Mouse (Mus musculus) cerebellum, postnatal 14 days (tissue): Measurements from ENCODE around the gene Ppp1cc.
"Not testable (repeated sequence)": the region's sequence is repeated elsewhere in the genome, so short reads cannot be mapped to it uniquely, and the experiment has no call there.

Experiments
- DNase-seq, 2 experiments: peaks; one replicate each; pipeline ENCODE4 v3.0.0; 2021; ENCODE audit warnings: mixed read lengths in 2 of 2

The Ppp1cc gene

DNA sequence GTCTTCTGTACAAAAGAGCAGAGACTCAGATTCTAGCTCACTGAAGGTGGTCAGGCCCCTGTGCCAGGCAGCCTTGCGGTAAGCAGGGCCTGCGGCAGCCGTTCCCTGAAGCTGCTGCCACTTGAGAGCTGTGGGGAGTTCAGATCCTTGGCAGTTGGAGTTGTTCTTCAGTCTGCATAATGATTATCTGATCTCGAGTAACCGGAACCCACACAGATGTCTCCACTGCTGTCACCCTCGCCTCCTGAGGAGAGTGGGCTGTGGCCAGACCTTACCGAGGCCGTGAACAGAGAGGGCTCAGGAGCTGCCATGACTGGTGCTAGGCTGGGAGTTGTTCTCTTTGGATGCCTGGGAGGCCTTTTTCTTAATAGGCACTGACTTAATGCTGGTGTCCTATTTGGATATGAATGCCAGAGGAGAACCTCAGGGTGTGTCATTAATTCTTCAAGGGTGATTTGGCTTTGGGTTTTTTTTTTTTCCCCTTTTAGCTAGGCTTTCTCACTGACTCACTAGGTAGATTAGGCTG lies 8.6 kb downstream of the Ppp1cc start:
- DNase-seq = peak; percentile 55 to 56

DNA sequence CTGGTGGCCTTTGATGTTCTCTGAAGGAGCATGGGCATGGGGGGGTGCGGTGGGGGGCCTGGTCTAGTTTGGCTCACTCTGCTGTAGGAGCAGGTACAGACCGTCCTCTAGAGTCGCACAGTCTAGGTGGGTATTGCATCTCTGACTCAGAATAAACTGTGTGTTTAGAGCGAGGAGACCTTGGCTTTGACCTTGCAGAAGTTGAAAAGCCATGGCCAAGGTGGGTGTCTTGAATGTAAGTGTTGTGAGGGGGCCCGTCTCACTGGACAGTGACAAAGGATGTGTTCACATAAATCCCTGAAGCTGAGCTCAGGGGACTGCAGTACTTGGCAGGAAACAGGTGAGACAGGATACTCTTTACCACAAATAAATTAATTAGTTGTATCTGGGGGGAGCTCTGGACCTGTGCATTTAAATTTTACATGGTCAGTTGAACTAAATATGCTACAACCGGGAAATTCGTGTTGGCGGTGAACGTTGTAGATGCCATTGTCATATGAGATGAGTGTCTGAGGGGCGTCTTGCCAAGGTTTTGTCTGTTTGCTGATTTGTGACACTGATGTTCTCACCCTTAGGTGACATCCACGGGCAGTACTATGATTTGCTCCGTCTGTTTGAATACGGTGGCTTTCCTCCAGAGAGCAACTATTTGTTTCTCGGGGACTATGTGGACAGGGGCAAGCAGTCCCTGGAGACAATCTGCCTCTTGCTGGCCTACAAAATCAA lies 10.4 kb downstream of the Ppp1cc start:
- DNase-seq = peak in 1 of 2 experiments; percentile 22

DNA sequence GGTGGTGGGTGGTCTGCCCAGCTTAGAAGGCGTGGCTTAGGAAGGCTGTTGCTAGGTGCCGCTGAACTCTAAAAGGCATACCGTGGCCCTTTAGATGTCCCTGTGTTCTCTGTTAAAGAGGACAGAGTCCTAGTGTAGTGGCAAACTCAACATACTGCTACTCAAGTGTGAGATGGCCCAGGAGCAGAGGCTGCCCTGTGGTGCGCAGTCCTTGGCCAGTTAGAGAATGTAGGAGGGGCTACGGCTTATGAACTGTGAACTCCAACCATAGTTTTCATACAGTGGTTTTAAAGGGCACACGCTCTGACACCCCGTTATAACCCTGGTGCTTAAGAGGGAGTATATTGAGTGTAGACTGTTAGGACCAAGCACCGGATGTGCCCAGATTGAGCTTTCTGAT lies 13.0 kb downstream of the Ppp1cc start:
- no peak for DNase-seq

DNA sequence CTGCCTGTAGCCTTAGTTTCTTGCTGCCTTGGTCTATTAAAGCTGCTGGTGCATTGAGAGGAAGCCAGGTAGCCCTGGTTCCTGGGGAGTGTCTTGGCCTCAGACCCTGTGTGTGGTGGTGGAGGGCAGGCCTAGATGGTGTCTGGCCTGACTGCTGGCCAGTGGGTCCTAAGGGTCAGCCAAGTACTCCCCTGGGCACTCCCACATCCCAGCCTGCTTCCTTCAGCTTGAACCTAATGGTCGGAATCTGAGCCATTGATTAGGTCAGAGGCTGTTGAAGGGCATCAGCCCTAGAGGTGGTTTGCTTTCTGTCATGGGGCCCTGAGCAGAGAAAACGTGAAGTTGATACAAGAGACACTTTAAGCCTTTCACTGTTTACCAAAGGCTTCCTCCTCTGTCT lies 17.3 kb downstream of the Ppp1cc start:
- DNase-seq = peak in 1 of 2 experiments; percentile 34

DNA sequence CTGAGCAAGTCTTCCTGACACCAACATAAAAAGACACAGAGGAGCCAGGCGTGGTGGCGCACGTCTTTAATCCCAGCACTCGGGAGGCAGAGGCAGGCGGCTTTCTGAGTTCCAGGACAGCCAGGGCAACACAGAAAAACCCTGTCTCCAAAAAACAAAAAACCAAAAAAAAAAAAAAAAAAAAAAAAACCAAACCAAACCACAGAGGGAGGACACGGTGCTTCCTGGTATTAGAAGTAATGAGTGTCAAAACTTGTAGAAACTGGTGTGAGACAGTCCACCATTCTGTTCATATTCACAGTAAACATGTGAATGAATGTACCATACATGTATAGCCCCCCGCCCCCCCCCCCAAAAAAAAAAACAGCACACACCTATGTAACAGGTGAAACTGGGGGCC lies 17.9 kb downstream of the Ppp1cc start:
- DNase-seq = no peak

DNA sequence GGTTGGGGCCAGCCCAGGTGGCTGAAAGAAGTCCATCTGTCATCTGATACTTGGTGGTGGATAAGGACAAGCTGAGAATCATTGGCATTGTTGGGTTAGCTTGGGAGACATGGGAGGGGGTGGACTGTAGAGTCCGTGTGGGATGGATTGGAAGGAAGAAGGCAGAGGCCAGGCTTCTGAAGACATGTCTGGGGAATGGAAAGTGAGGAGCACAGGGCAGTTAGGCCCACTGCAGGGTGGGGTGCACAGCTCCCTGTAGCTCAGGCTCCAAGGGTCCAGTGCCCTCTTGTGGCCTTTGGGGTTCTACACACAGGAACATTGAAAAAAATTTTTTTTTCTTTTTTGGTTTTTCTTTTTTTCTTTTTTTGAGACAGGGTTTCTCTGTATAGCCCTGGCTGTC lies 18.3 kb downstream of the Ppp1cc start:
- DNase-seq = peak; percentile 64 to 81

DNA sequence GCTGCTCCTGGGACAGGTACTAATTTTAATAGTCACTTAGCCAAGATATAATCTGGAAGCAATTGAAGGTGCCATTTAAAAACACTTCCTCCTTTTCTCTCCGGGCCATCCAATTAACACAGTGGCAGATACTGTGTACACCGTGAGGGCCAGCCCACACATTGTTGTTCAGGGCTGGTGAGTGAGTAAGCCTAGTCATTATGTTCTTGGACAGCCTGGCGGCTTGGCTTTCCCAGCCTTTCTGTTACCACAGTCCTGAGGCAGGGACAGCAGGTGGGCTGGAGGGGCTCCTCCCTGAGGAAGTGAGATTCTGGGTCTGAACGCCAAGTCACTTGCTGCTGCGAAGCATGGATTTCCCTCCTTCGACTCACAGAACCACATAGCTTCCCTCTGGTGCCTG lies 21.6 kb downstream of the Ppp1cc start:
- DNase-seq = peak in 1 of 2 experiments; percentile 20

DNA sequence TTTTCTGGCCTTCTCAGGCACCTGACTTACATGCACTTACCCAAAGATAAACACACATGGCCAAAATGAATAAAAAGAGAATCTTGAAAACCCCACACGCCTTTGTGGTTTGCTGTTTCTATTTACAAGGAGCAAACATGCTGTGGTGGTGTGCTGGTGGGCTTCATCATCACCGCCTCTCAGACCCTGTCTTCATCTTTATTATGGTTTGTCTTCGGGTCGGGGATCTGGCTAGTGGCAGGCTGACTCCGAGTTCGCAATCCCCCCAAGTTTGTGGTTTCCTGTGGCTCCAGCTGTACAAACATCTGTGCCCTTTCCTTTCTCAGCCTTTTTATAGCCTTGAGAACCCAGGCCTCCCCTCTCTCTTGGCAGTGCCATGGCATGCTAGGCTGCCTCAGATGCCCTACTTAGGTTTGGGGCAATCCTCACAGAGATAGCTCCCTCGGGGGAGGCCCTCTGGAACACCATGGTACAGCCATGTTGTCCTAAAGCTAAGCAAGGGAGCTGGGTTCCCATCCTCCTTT lies 26.3 kb downstream of the Ppp1cc start:
- no peak for DNase-seq

DNA sequence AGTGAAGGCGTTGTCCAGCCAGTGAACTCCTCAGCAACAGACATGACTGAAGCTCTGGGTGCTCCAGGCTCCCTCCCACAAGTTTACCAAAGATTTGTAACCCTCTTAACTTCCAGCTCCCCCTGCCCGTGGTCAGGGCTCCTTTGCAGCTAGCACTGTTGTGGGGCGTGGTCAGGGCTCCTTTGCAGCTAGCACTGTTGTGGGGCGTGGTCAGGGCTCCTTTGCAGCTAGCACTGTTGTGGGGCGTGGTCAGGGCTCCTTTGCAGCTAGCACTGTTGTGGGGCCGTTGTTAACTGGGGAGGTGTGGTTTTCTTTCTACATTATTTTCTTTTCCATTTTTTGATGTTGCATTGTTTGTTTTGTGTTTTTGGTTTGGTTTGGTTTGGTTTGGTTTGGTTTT lies 26.8 kb downstream of the Ppp1cc start:
- not testable (repeated sequence) for DNase-seq

DNA sequence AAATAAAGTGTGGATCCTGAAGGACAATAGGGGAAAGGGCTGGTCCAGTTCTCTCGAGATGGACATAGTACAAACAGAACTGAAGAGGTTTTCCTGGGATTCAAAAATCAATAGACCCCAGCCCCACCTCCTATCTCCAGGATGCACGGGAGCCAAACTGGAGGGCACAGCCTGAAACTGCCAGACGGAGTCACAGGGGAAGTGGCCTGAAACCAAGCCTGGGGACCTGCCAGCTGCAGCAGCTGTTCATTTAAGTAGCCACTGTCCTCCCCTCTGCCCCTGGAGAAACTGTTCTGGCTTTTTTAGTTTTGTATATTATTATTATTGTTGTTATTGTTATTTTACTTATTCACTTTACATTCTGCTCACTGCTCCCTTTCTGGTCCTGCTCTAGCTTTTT lies 31.0 kb downstream of the Ppp1cc start:
- no peak for DNase-seq

DNA sequence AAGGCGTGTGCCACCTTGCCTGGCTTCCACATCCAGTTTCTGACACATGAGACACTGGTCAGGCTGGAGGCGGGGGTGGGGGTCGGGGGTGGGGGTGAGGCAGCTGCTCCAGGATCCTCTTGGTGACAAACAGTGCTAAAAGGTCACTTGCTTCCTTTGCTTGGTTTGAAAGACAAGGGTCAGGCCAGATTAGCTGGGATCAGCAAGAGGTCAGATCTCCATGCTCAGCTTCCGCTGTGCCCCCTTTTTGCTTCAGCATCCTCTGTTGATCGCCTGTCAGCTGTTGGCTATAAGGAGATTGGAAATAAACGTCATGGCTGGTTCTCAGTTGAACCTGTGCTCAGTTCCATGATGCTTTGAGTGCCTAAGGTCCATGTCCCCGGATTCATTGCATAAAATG lies 32.4 kb downstream of the Ppp1cc start:
- DNase-seq = no peak

DNA sequence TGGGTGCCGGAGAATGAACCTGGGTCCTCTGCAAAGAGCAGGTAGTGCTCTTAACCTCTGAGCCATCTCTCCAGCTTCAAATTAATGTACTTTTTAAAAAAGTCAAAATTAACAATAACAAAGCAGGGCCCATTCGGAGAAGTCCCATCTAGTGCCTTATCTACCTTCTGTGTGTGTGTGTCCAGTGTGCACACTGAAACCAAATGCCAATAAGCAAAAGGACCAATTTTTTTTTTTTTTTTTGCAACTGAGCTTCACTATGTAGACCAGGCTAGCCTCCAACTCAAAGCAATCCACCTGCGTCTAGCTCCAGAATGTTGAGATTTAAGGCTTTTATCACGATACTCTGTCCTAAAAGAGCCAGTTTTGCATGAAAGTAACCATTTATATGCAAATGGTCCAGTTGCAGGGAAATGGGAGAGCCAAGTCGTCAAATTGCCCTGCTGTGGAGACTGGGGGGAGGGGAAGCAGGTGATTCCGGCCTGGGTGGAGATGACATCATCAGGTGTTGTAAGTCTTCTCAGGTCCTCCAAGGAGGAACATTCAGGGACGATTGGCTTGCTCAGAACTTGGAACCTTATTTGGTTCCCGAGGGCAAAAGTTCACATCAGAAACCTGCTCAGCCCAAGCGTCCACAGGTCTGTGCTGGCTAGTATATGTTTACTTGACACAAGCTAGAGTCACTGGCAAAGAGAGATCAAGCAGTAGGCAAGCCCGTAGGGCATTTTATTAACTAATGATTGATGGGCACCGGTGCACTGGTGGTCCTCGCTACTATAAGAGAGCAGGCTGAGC lies 33.4 kb downstream of the Ppp1cc start:
- no peak for DNase-seq

DNA sequence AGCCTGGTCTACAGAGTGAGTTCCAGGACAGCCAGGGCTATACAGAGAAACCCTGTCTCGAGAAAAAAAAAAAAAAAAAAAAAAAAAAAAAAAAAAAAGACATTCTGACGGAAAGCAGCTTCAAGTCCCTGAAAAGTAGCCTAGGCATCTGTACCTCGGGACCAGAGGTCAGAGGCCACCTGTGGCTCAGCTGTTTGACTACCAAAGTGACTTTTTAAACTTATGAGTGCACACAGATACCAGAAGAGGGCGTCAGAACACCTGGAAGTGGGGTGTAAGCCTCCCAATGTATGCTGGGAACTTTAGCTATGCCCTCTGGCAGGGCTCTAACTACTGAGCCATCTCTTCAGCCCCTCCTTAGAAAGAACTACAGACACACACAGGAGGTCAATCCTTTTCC lies 34.3 kb downstream of the Ppp1cc start:
- DNase-seq = no peak

DNA sequence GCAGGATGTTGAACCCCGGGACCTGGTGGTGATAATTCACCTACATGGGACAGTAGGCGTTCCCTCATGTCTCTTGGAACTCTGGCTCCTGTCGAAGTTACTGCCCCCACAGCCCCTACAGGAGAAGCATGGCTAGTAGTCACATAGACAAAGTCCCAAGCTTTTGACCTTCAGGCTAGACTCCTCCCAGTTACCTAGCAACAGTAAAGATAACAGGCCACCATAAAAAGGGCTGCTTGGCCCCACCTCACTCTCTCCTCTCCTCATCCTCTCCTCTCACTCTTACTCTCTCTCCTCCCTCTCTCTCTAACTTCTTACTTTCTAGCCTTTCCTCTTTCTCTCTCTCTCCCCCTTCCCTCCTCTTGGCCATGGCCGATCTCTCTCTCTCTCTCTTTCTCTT lies 42.8 kb downstream of the Ppp1cc start:
- DNase-seq = no peak

DNA sequence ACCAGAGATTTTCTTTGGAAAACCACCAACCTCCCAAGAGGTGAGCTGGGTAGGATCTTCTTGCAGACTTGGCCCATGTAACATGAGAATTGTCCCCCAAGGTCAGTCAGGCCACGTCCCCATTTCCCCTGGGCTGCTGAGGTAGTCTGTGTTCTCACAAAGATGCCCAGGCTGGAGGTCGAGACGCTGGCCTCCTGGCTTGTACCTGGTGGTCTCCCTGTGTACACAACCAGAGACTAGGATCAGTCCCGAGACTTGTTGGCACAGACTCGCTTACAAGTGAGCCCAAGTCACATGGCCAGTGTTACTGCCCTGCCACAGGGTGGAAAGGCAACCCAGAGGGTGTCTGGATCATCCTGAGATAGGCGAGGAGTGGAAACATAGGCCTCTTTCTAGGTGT lies 43.8 kb downstream of the Ppp1cc start:
- DNase-seq = no peak

DNA sequence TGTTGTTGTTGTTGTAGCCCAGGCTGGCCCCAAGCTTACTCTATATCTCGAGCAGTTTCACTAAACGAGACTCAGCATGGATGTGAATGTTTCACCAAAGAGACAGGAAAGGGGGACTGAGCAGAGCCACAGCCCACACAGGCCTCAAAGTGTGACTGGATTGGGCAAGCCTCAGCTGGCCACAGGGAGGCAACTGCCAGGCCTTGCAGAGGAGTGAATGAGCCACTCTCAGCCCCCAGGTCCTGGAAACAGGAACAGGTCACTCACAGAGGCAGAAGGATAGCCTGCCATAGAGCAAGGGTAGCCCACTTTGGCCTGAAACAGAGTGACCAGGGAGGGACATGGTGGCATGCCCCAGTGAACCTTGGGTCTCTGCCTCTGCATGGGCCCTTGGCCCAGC lies 46.1 kb downstream of the Ppp1cc start:
- DNase-seq = no peak

DNA sequence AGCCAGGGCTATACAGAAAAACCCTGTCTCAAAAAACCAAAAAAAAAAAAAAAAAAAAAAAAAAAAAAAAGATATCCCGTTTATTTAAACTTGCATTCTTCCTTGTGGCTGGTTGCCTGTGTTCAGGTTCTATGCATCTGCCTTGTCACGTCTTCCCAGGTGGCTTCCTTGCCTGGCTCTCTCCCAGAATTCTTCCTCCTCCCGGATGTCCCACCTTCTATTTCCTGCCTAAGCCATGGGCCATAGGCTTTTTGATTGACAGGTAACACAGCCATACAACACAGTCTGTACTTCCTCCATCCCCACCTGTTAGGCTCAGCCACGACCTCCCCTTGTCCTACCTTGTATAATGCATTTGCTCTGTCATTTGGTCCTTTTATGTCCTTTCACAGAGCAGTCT lies 48.4 kb downstream of the Ppp1cc start, which contains the start of gene Hvcn1:
Hvcn1 (plus strand) TSS at position 330 of the 400 bp plus-strand sequence.
- no peak for DNase-seq

DNA sequence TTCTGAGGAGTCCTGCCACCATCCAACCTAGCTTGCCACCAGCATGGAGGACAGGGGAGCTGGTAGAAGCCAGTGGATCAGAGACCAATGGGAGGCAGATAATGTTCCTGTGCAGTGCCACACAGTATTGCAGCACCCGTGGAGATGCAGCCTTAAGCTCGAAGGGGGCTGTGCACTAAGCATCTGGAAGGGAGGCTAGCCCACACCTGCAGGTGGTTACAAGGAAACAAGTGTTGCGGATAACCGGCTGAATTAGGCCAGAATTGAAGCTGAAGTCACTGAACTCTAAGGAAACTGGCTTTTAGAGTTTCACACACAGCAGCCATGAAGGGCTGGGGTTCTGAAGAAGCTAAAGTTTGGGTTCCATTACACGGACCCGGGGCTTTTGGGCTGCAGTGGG lies 50.8 kb downstream of the Ppp1cc start:
- no peak for DNase-seq

DNA sequence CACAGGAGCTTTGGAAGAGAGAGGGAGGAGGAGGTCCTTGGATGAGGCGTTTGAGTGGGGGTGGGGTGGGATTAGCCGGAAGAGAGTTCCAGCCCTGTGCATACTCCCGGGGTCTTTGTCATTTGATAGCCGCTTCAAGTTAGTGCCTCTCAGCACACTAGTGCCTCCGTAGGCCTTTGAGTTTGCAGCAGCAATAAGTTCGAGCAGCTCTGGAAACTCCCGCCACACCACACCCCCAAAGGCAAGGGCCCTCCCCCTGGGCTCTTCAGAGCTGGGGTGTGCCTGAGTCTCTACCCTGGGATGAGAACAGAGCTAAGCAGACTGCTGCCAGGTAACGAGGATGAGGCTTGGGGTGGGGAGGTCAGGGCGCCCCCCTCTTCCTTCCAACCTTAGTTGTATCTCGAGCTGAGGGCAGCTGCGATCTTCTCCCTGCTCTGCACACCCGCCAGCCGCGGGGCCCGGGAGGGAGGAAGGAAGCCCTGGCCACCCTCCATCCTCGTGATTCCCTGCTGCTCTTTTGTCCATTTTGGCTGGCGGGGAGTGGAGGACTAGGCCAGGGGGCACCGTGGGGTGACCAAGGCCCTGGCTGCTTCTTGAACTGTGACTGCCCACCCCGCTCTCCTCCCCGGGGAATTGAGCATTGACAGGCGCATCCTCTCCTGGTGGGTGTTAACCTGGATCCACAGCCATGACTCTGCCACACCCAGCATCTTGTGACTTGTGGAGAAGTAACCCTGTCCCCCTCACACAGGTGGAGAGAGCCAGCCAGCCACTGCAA lies 51.7 kb downstream of the Ppp1cc start:
- DNase-seq = no peak

DNA sequence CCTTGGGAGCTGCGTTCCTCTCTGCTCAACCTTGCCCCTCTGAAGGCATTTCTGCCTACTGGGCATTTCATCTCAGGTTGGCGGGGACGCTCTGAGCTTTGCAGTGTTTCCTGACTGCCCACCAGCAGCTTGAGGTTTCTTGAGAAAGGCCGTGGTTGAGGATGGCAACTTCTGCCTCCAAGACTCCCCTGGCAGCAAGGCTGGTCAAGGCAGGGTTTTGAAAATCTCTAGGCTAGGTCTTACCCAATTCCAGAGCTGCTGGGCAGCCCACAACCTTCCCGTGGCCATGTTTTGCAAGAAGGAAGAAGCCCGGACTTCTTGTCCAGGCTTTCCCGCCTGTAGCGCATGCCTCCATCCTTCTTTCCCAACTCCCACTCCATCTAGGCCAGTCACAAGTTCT lies 52.8 kb downstream of the Ppp1cc start:
- no peak for DNase-seq

DNA sequence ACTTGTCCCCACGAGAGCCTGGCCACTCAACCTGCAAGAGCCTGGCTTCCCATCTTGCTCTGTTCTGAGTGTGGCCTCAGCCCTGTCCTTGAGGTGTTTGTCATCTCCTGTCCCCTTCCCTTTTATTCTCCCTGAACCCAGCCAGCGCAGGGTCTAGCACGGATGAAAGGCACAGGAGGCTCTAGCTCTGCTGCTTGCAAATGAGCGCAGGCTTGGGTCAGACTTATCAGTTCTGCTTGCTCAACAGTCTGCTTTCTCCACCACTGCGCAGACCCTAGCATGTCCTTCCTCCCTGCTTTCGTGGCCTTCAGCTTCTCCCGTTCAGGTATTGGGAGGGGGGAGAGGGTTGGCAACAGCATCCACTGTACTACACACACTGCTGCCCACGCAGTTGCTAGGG lies 54.0 kb downstream of the Ppp1cc start:
- no peak for DNase-seq

DNA sequence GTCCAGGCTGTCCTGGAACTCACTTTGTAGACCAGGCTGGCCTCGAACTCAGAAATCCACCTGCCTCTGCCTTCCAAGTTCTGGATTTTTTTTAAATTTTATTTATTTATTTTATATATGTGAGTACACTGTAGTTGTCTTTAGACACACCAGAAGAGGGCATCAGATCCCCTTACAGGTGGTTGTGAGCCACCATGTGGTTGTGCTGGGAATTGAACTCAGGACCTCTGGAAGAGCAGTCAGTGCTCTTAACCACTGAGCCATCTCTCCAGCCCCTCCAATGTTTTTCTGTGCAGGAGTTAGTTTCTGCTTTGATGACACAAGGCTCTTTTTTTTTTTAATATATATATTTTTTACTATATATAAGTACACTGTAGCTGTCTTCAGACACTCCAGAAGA lies 54.7 kb downstream of the Ppp1cc start:
- DNase-seq = not testable (repeated sequence)

DNA sequence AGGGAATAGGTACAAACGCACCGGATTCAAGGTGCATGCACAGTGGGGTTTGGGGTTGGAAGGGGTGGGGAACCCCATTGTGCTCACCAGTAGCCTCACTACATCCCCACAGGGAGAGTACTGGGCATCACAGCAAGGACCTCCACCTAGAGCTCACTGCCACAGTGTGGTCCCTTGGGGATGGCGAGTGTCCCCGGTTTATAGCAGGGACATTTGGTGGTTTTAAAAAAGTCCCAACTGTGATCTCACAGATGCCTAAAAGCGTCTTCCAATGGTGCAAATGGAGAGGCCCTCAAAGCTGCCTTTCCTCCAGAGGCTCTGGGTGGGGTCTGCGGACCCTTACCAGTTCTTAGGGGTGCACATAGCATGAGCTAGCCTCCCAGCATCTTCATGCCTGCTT lies 55.8 kb downstream of the Ppp1cc start:
- no peak for DNase-seq
